Mouse (Mus musculus) liver, embryonic 12.5 days (tissue): ENCODE results near the gene Rsph14. TPM values are rescaled to one million over a fixed set of nuclear protein-coding genes. Genes with fewer than 3 reads are reported as not detected.
A peak's percentile ranks its signal among the peaks of the same experiment; 100 is the strongest.

Experiments
- ATAC-seq: fragments of 200-750 bp; cut with Nextera tagmentation; 2 replicates; pipeline ENCODE4 v1.8.0; 2017; ENCODE audit warnings: moderate number of reproducible peaks, mild to moderate bottlenecking, moderate library complexity
- H3K27ac ChIP-seq: fragments of 300-500 bp; sonication (generic); 2 replicates; pipeline ENCODE4 v1.5.1; 2016; ENCODE audit warnings: mild to moderate bottlenecking
- H3K27me3 ChIP-seq: fragments of 300-500 bp; sonication (generic); replicated peaks from 2 replicates; pipeline ENCODE4 v1.6.1; 2016; ENCODE audit warnings: mild to moderate bottlenecking, moderate library complexity
- H3K36me3 ChIP-seq: fragments of 300-500 bp; sonication (generic); 2 replicates; pipeline ENCODE4 v1.6.1; 2016; ENCODE audit warnings: mild to moderate bottlenecking, moderate library complexity
- H3K4me1 ChIP-seq: fragments of 300-500 bp; sonication (generic); 2 replicates; pipeline ENCODE4 v1.6.1; 2016
- H3K4me2 ChIP-seq: fragments of 300-500 bp; sonication (generic); 2 replicates; pipeline ENCODE4 v1.6.1; 2016; ENCODE audit warnings: mild to moderate bottlenecking, moderate library complexity
- H3K4me3 ChIP-seq: fragments of 300-500 bp; sonication (generic); 2 replicates; pipeline ENCODE4 v1.5.1; 2016; ENCODE audit warnings: mild to moderate bottlenecking, moderate library complexity
- H3K9ac ChIP-seq: fragments of 300-500 bp; sonication (generic); 2 replicates; pipeline ENCODE4 v1.6.1; 2016; ENCODE audit warnings: mild to moderate bottlenecking, moderate library complexity
- H3K9me3 ChIP-seq: fragments of 300-500 bp; sonication (generic); replicated peaks from 2 replicates; pipeline ENCODE4 v1.6.1; 2016; ENCODE audit warnings: mild to moderate bottlenecking, moderate library complexity
- WGBS: fragments of 180-500 bp; shearing (Covaris S2); methylation state at CpG from one replicate; pipeline ENCODE4 v1.1.7; 2016; ENCODE audit not compliant: insufficient replicate concordance; 5-methylcytosine and 5-hydroxymethylcytosine counted together
- polyA plus RNA-seq: library from polyadenylated mRNA; unstranded; fragments of >200 nt; fragmentation: Nextera tagmentation; extraction: Ambion mirVana; gene quantifications from 2 replicates; pipeline ENCODE4 v1.2.1, GENCODE M21; 2016

Gene Rsph14
- polyA plus RNA-seq, 1 experiment from 2014 or later = 0.08 TPM

- H3K27me3 ChIP-seq = no peaks in the 10 kb centered on the region
- H3K4me2 ChIP-seq = no peak overlapping the region
- H3K27ac ChIP-seq = no peak overlapping the region
- H3K36me3 ChIP-seq = no peaks in the 10 kb centered on the region
- H3K4me1 ChIP-seq = no peaks in the 10 kb centered on the region
- H3K4me3 ChIP-seq = no peak overlapping the region
- H3K9ac ChIP-seq = no peak overlapping the region
- no peaks in the 10 kb centered on the region for H3K9me3 ChIP-seq
- ATAC-seq = no peak
- 88% methylated on average over 2 of the region's 2 CpGs for WGBS
Observed at GRCm38 (mm10) chr10:75020271-75020670, 12.1 kb downstream of the Rsph14 start.

DNA sequence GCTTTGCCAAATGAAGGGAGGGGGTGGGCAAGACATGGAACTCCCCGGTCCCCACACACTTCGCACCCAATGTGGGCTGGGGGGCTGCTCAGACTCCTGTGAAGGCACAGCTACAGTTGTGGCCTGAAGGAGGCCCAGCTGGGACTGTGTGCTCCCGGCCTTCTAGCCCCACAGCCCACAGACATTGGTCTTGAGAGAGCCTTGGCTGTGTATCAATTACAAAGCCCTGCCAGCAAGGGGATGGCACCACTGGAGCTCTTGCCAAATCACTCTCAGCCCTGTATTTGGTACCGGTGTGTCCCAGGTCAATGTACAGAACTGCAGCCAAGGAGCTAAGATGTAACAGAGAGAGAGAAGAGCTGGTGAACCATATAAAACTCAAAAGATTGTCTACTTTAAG, 15.9 kb downstream of the Rsph14 start:
- no peak overlapping the region for H3K9ac ChIP-seq
- no peaks in the 10 kb centered on the region for H3K9me3 ChIP-seq
- no peak overlapping the region for H3K27ac ChIP-seq
- no peak overlapping the region for H3K4me2 ChIP-seq
- no peak for ATAC-seq
- H3K4me3 ChIP-seq = no peak overlapping the region
- WGBS = 82% methylated on average over 4 of the region's 4 CpGs
- H3K4me1 ChIP-seq = no peaks in the 10 kb centered on the region
- H3K36me3 ChIP-seq = no peaks in the 10 kb centered on the region
- no peaks in the 10 kb centered on the region for H3K27me3 ChIP-seq

- Histone ChIP-seq H3K4me1 (no peaks in the 10 kb centered on the region), H3K27ac (no peak overlapping the region), H3K9ac (no peak overlapping the region), H3K9me3 (no peaks in the 10 kb centered on the region), H3K4me2 (no peak overlapping the region), H3K4me3 (no peak overlapping the region), H3K27me3 (no peaks in the 10 kb centered on the region), H3K36me3 (no peaks in the 10 kb centered on the region)
- WGBS = 59% methylated on average over 13 of the region's 14 CpGs
- ATAC-seq = no peak
Observed at GRCm38 (mm10) chr10:75015465-75015864, 16.9 kb downstream of the Rsph14 start.

DNA sequence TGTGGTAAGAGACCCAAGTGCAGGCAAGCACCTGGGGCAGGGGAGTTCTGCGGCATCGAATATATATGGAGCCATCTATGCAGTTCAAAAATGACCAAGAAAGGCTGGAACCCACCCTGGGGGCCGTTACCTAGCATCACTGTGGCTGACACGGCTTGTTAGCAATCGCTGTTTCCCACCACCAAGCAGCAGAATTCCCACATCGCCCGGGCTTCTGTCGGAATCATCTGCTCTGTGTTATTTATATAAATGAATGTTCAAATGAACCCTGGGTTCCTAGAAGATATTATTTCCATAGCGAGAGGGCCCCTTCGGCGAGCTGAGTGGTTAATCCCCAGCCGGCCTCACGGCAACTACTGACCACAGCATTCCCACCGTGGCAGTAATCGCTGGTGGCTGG, 21.7 kb downstream of the Rsph14 start:
- ATAC-seq = no peak
- no peaks in the 10 kb centered on the region for H3K4me1 ChIP-seq
- H3K9ac ChIP-seq = no peak overlapping the region
- H3K9me3 ChIP-seq = no peaks in the 10 kb centered on the region
- H3K36me3 ChIP-seq = no peaks in the 10 kb centered on the region
- H3K27me3 ChIP-seq = 0 out of 2 replicates have a peak, but pooled peaks cover 7% of the 10 kb centered on the region
- H3K4me2 ChIP-seq = no peak overlapping the region
- H3K4me3 ChIP-seq = no peak overlapping the region
- WGBS = 83% methylated on average over 15 of the region's 15 CpGs
- H3K27ac ChIP-seq = no peak overlapping the region

DNA sequence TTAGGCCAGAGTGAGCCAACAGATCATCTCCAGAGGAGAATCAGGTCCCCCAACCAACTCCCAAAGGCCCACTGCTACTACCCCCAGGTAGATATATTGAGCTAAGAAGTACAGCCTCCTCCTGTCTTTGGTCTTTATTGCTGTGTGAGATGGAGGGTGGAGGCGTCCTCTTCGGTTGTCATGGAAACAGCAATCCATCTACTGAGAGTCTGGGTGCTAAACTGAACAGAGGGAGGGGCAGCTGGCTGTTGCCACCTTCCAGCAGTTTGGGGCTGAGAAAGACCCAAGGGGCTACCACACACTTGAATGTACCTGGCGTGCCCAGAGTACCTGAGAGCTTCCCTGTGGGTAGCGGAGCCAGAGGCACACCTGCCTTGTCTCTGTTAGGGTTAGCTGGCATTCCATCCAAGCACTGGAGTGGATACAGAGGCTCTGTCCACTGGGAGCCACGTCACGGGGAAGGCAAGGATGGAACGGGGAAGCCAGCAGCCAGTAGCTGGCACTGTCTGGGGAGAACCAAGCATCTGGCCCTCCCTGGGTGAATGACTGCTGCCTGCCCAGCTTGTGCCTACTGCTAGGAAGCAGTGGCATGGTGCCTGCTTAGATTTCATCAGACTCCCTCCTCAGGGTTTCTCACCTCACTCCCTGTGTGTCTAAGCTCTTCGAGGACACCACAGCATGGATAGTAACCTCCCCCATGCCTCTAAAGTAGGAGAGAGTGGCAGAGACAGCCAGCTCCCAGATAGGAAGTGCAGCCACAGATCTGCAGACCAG, 25.3 kb downstream of the Rsph14 start:
- ATAC-seq = no peak
- peaks cover 18% of the 10 kb centered on the region for H3K4me1 ChIP-seq
- no peak overlapping the region for H3K9ac ChIP-seq
- H3K27me3 ChIP-seq = 0 out of 2 replicates have a peak, but pooled peaks cover 7% of the 10 kb centered on the region
- no peaks in the 10 kb centered on the region for H3K9me3 ChIP-seq
- H3K36me3 ChIP-seq = no peaks in the 10 kb centered on the region
- 64% methylated on average over 8 of the region's 8 CpGs for WGBS
- no peak overlapping the region for H3K4me2 ChIP-seq
- H3K4me3 ChIP-seq = no peak overlapping the region
- no peak overlapping the region for H3K27ac ChIP-seq

GRCm38 (mm10) chr10:75004067-75004466, 28.3 kb downstream of the Rsph14 start:
- H3K4me1 ChIP-seq = peaks cover 18% of the 10 kb centered on the region
- H3K36me3 ChIP-seq = no peaks in the 10 kb centered on the region
- no peak overlapping the region for H3K4me3 ChIP-seq
- no peak overlapping the region for H3K27ac ChIP-seq
- H3K4me2 ChIP-seq = no peak overlapping the region
- H3K9ac ChIP-seq = no peak overlapping the region
- ATAC-seq = peak; percentile 68
- no peaks in the 10 kb centered on the region for H3K9me3 ChIP-seq
- WGBS = 25% methylated on average over 3 of the region's 3 CpGs
- 0 out of 2 replicates have a peak, but pooled peaks cover 7% of the 10 kb centered on the region for H3K27me3 ChIP-seq

GRCm38 (mm10) chr10:75001391-75001790, 31.0 kb downstream of the Rsph14 start:
- H3K4me2 ChIP-seq = no peak overlapping the region
- ATAC-seq = no peak
- H3K9ac ChIP-seq = no peak overlapping the region
- no peaks in the 10 kb centered on the region for H3K36me3 ChIP-seq
- peaks cover 18% of the 10 kb centered on the region for H3K4me1 ChIP-seq
- 0 out of 2 replicates have a peak, but pooled peaks cover 5% of the 10 kb centered on the region for H3K27me3 ChIP-seq
- H3K27ac ChIP-seq = no peak overlapping the region
- no peaks in the 10 kb centered on the region for H3K9me3 ChIP-seq
- 80% methylated on average over 8 of the region's 8 CpGs for WGBS
- H3K4me3 ChIP-seq = no peak overlapping the region

- no peaks in the 10 kb centered on the region for H3K36me3 ChIP-seq
- no peak overlapping the region for H3K4me3 ChIP-seq
- H3K9ac ChIP-seq = no peak overlapping the region
- 32% methylated on average over 17 of the region's 17 CpGs for WGBS
- no peak overlapping the region for H3K27ac ChIP-seq
- H3K27me3 ChIP-seq = peaks cover 43% of the 10 kb centered on the region
- ATAC-seq = no peak
- H3K9me3 ChIP-seq = no peaks in the 10 kb centered on the region
- peak overlapping the region; percentile 32; the same call in 1 of the 2 replicates for H3K4me2 ChIP-seq
- H3K4me1 ChIP-seq = peaks cover 18% of the 10 kb centered on the region
Observed at GRCm38 (mm10) chr10:74995377-74995776, 37.0 kb downstream of the Rsph14 start.

DNA sequence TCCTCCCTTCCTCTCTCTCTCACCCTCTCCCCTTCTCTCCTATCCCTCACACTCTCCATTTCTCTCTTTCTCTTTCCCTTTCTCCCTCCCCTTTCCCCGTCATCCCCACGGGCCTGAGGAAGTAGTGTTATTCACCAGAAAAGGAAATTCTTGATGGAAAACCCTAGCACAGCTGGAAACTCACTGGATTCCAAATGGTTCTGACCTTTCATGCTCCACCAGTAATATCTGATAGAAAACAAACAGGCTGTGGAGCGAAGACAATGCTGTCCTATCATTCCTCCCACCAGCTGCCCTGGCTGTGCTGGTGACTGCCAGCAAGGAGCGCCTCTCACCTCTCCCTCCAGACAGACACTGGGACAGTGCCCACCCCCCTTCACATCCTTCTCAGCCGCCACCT, 37.5 kb downstream of the Rsph14 start:
- WGBS = 24% methylated on average over 5 of the region's 5 CpGs
- no peaks in the 10 kb centered on the region for H3K36me3 ChIP-seq
- H3K27me3 ChIP-seq = peaks cover 43% of the 10 kb centered on the region
- H3K9ac ChIP-seq = no peak overlapping the region
- no peak for ATAC-seq
- H3K27ac ChIP-seq = no peak overlapping the region
- H3K4me2 ChIP-seq = no peak overlapping the region
- H3K4me3 ChIP-seq = no peak overlapping the region
- H3K4me1 ChIP-seq = peaks cover 18% of the 10 kb centered on the region
- H3K9me3 ChIP-seq = no peaks in the 10 kb centered on the region

- no peak overlapping the region for H3K4me2 ChIP-seq
- H3K9me3 ChIP-seq = no peaks in the 10 kb centered on the region
- no peak overlapping the region for H3K9ac ChIP-seq
- no peaks in the 10 kb centered on the region for H3K36me3 ChIP-seq
- 63% methylated on average over 26 of the region's 26 CpGs for WGBS
- H3K27me3 ChIP-seq = peaks cover 42% of the 10 kb centered on the region
- no peak overlapping the region for H3K4me3 ChIP-seq
- peaks cover 42% of the 10 kb centered on the region for H3K4me1 ChIP-seq
- H3K27ac ChIP-seq = no peak overlapping the region
- ATAC-seq = no peak
Observed at GRCm38 (mm10) chr10:74990584-74991322, 41.6 kb downstream of the Rsph14 start.

GRCm38 (mm10) chr10:74989814-74990213, 42.6 kb downstream of the Rsph14 start:
- no peaks in the 10 kb centered on the region for H3K36me3 ChIP-seq
- ATAC-seq = no peak

More at GRCm38 (mm10) chr10:74989814-74990213, 42.6 kb downstream of the Rsph14 start:
- no peaks in the 10 kb centered on the region for H3K9me3 ChIP-seq
- H3K4me2 ChIP-seq = no peak overlapping the region
- 60% methylated on average over 4 of the region's 4 CpGs for WGBS
- H3K9ac ChIP-seq = no peak overlapping the region
- H3K27me3 ChIP-seq = peaks cover 33% of the 10 kb centered on the region
- peaks cover 33% of the 10 kb centered on the region for H3K4me1 ChIP-seq
- H3K27ac ChIP-seq = no peak overlapping the region
- no peak overlapping the region for H3K4me3 ChIP-seq
